Mouse (Mus musculus) thymus, adult 18-20 months (tissue): ENCODE data around the gene Slc35f5.

Experiments used
- DNase-seq, 2 experiments: peaks; one replicate each; pipeline ENCODE4 v3.0.0; 2022; ENCODE audit warnings: mixed read lengths in 2 of 2

The Slc35f5 gene

DNA sequence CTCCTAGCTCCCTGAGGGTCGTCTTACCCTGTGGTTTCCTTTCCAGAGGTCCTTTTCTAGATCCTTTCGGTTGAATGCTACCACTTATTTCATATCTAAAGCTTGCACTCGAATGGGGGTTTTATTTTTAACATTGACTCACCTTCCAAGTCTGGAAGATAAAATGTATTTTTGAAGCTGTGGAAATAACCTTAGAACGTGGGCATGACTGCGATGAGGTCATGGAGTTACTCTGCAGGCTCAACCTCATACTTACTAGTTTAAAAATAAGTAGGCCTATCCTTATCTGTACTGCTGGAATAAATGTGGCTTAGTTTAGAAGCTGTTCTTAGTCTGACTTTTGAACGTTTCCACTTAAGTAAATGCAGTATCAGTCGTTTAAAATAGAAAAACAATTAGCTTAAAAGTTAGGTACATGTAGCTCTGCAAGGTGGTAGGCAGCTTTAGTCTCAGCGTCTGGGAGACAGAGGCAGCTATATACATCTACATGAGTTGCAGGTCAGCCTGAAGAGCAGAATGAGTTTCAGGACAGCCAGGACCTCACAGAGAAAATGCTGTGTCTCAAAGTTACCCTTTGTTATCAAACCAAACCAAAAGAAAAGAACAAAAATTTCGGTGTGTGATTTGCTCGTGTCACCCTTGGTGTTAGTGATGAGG lies 15.2 kb downstream of the Slc35f5 start:
- no peak for DNase-seq

DNA sequence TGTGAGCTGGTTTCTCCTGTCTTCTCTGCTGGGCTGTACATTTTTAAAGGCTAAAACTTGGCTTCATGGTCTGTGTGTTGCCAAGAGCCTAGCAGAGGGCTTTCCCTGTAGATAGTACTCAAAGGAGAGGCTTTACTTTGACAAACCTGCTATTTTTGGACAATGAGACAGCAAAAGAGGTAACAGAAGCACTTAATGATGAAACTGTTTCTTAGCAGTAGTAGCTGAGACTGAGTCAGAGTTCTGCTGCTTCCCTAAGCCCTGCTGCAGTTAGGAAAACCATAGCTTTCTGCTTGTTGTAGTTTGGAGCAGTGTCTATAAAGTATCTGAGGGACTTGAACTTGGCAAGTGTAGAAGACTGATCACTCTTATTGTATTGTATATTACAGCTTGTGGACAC lies 16.6 kb downstream of the Slc35f5 start:
- DNase-seq = no peak

DNA sequence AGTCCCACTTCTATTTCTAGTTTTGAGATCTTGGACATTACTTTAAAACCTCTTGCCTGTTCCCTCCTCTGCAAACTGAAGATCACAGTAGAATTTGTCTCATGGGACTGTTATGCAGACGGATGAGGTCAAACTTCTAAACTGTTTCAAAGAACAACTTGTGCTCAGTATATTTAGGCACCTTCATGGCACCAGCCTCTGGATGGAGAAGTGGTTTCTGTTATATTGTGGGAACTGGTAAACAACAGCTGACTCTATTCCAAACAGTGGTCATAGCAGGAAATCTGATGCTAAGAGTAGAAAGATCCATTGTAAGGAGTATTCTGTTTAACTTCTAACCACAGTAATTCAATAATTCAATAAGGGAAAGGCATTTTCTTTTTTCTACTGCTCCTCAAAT lies 17.7 kb downstream of the Slc35f5 start:
- no peak for DNase-seq

DNA sequence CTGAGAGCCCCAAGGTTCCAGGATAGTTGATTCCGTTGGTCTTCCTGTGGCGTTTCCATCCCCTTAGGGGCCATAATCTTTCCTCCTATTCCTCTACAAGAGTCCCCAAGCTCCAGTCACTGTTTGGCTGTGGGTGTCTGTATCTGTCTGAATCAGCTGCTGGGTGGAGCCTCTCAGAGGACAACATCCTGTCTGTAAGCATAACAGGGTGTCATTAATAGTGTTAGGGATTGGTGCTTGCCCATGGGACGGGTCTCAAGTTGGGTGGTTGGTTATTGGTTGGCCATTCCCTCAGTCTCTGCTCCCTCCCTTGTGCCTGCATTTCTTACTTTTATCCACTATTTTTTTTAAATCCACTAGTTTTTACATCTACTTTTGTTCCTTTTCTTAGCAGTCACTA lies 20.7 kb downstream of the Slc35f5 start:
- no peak for DNase-seq

DNA sequence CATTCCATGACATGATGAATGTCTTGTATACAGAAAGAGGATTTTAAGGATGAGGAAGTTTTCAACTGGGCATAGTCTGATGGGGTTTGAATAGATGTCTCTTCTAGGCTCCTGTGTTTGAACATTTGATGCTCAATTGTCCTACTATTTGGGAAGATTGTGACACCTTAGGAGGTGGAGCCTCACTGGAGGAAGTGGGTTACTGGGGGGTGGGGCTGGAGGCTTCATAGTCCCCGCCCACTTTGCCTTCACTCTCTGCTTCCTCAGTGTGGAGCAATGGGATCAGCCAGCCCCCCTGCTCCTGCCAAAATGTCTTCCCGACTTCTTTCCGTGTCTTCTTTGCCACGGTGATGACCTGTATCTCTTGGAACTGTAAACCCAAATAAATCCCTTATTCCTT lies 43.2 kb downstream of the Slc35f5 start:
- no peak for DNase-seq

DNA sequence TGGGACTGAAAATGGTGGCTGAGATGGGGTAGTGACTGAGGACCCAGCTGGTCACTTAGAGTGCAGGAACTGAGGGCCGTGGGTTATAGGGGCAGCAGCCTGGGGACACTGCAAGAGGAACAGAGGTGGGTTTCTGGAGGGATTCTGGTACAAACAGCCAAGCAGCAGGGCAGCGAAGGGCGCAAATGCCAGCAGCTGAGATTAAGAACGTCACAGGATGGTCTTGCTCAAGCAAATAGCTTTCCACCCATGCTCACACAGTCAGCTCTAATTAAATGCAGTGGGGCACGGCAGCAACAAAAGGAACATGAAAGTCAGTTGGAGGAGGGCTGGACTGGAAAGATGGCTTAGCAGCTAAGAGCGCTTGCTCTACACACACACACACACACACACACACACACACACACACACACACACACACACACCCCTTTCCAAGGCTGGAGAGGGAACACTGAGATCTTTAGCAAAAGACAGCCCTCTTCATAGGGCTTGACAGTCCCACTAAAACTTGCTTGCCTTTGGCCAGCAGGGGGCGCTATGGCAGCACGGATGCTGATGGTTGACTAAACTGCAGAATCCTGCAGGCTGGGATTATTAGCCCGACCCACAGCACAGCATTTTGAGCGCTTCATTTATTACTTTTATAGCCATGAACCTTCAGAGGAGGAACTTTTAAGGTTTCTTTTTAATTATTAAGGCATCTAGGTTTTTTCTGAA lies 46.9 kb downstream of the Slc35f5 start:
- DNase-seq = peak; percentile 24 to 30

DNA sequence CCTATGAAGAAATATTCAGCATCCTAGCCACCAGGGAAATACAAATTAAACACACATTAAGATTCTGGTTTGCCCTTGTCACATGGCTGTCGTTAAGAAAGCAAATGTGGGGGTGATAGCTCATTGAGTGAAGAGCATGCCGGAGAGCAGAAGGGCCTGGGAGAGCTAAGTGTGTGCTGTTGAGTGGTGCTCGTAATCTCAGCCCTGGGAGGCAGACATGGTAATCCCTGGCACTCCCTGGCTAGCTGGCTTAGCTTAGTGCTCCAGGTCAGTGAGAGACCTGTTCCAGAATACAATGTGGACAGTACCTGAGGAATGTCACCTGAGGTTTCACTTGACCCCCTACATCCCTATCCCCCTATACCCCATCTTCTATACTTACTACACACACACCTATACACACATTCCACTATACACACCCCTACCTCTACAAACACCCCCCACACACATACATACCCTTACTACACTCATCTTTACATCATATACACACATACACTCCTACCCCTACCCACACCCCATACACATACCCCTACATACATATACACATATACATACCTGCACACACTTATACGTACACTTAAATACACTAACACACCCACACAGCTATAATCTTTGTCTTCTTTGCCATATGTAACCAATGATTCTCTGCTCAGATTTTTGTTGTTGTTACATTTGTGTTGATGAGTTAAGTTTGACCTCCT lies 64.1 kb downstream of the Slc35f5 start:
- no peak for DNase-seq

DNA sequence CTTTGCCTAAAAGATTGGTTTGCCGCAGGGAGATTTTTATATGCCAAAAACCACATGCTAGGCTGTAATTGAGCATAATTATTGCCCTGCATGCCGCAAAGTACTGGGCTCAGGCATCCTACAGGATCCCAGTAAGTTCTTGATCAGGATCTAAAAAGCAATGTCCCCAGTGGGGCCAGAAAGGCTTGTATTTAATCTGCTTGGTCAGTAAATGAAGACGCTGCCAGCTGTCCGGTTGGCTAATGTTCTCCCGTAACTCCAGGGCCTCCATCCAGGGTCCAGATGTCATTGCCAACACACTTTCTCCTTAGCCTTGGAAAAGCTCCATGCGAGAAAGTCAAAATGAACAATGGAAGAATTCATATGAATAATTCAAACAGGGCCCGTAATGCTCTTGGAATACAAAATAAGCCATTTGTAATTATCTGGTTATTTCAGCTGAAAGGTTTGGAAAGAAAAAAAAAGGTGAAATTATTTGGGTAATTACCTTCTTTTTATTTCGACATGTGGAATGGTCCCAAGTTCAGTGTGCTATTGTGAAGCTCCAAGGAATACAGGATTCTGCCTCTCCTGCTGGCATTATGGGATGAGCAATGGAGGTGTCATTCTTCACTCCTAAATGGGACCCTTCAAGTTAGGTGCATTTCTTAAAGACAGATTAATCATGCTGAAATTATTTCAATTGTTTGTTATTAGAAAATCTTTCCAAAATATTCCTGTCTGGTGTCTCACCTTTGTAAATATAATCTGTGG lies 79.3 kb downstream of the Slc35f5 start:
- DNase-seq = no peak

DNA sequence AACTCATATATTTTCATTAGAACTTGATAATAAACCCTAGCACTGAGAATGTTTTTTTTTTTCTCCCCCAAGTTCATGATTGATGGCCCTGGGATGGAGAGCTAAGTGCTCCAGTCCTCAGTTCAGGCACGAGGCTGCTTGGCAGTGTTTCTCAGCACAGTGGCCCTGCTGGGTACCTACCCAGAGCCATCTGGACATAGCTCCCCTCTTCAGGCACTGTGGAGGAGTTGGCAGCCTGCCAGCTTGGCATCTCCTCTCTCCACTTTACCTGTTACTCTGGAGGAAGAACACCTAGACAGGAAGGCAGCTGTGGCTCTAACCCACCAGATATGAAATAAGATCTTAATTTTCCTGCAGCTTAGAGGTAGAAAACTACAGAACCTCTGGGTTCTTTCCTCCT lies 83.2 kb downstream of the Slc35f5 start:
- DNase-seq = no peak
